Mouse (Mus musculus): ENCODE measurements around the gene Mgp. TPM values are rescaled to one million over a fixed set of nuclear protein-coding genes. Genes with fewer than 3 reads are reported as not detected.

The Mgp gene
- 100 to 1,000 TPM; 112 to 171 TPM for total RNA-seq (2021)
- long read RNA-seq, experiment 1, transcript Mgp-201 (4 exons, 617 nt), result major isoform, 14 of 14 reads
- long read RNA-seq, experiment 1, partial matches to known transcripts, result 0 of 14 reads
- long read RNA-seq, experiment 1, other reads (novel, unspliced or antisense), result 0 of 14 reads
- long read RNA-seq, experiment 2, transcript Mgp-201 (4 exons, 617 nt), result major isoform, 29 of 31 reads
- long read RNA-seq, experiment 2, partial matches to known transcripts, result 1 of 31 reads
- long read RNA-seq, experiment 2, other reads (novel, unspliced or antisense), result 1 of 31 reads

GRCm38 (mm10) chr6:136875670-136876069 is at the start of gene Mgp:
Gene Mgp (minus strand): TSS chr6:136875823.
- peak; percentile 47 for DNase-seq

- DNase-seq, result no peak
Measured at GRCm38 (mm10) chr6:136925049-136925448, 49.4 kb upstream of the Mgp start.

- no peak for DNase-seq
Measured at GRCm38 (mm10) chr6:136923532-136923931, 47.9 kb upstream of the Mgp start, which contains the start of gene Pde6h. Gene Pde6h (plus strand): TSS chr6:136923832.

- DNase-seq, result no peak
Measured at GRCm38 (mm10) chr6:136922871-136923270, 47.2 kb upstream of the Mgp start.

- no peak for DNase-seq
Measured at GRCm38 (mm10) chr6:136922080-136922479, 46.5 kb upstream of the Mgp start, which contains the start of gene Erp27. Gene Erp27 (minus strand): TSS chr6:136922180.

- no peak for DNase-seq
Measured at GRCm38 (mm10) chr6:136921601-136922000, 46.0 kb upstream of the Mgp start.

GRCm38 (mm10) chr6:136920320-136921257 is 45.0 kb upstream of the Mgp start:
- DNase-seq, result peak; percentile 74

- no peak for DNase-seq
Measured at GRCm38 (mm10) chr6:136917885-136918284, 42.3 kb upstream of the Mgp start.

- no peak for DNase-seq
Measured at GRCm38 (mm10) chr6:136915721-136916395, 40.2 kb upstream of the Mgp start.

- no peak for DNase-seq
Measured at GRCm38 (mm10) chr6:136914234-136914633, 38.6 kb upstream of the Mgp start.

GRCm38 (mm10) chr6:136913384-136914126 is 37.9 kb upstream of the Mgp start:
- DNase-seq, result peak; percentile 28

- no peak for DNase-seq
Measured at GRCm38 (mm10) chr6:136912751-136913265, 37.2 kb upstream of the Mgp start.

GRCm38 (mm10) chr6:136910247-136910890 is 34.7 kb upstream of the Mgp start:
- DNase-seq, result no peak

GRCm38 (mm10) chr6:136906937-136907293 is 31.3 kb upstream of the Mgp start:
- no peak for DNase-seq

- no peak for DNase-seq
Measured at GRCm38 (mm10) chr6:136906283-136906936, 30.8 kb upstream of the Mgp start.

- no peak for DNase-seq
Measured at GRCm38 (mm10) chr6:136903885-136904470, 28.4 kb upstream of the Mgp start.

- no peak for DNase-seq
Measured at GRCm38 (mm10) chr6:136902527-136902926, 26.9 kb upstream of the Mgp start.

GRCm38 (mm10) chr6:136901010-136901409 is 25.4 kb upstream of the Mgp start:
- DNase-seq, result no peak

GRCm38 (mm10) chr6:136900369-136901009 is 24.9 kb upstream of the Mgp start:
- no peak for DNase-seq

GRCm38 (mm10) chr6:136898954-136899353 is 23.3 kb upstream of the Mgp start:
- DNase-seq, result no peak

All from gastrocnemius, postnatal 10 days (tissue).